Mouse (Mus musculus): Measurements from ENCODE around the gene Catsper2. TPM values are rescaled to one million over a fixed set of nuclear protein-coding genes. Genes with fewer than 3 reads are reported as not detected.

Catsper2 gene
- polyA plus RNA-seq (2015; fragmentation: Nextera tagmentation; extraction: Ambion mirVana): 2.0 and 2.5 TPM in 2 replicates

DNA sequence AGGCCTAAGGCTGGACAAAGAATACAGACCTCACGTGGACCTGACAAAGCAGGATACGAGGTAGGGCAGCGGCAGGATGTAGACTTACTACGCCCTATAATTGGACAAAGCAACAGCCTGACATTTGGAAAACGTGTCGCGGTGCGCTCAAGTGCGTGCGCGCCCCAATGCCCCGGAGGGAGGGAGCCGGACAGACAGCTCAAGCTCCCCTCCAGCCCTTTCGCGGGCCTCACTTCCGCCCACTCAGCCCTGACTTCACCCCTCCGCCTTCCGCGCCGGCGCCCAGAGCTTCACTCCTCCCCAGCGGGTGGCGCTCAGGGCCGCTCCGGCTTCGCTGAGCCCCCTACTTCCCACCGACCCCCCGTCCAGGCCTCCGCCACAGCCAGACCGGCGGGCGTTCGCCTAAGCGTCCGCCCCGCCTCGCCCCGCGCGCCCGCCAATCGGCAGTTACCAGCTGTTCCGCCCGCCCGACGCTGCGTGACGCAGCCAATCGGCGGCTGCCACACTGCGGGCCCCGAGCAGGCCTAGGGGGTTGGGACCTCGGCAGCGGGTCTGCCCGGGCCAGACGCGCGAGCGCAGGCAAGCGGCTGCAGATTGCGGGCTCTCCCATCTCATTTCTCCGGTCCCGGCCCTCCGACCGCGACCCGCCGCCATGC lies at the start of gene Catsper2, which contains the start of gene Pdia3:
Gene Catsper2, minus strand, starts transcription at position 406 of the 656 bp plus-strand sequence.
Gene Pdia3, plus strand, starts transcription at position 389 of the 656 bp plus-strand sequence.
- WGBS: under 1% methylated on average over 68 of the region's 68 CpGs
- H3K36me3 ChIP-seq: peaks cover 11% of the 10 kb centered on the region
- peaks cover 18% of the 10 kb centered on the region for H3K4me1 ChIP-seq (replicated peaks)
- peak; percentile 98 for ATAC-seq (replicated peaks; ENCODE audit: insufficient number of reproducible peaks, insufficient read depth, low FRiP score, low read depth)
- H3K27ac ChIP-seq: peak within 1 kb of the TSS; percentile 99
- H3K4me3 ChIP-seq: peak within 1 kb of the TSS; percentile 100
- H3K9me3 ChIP-seq (replicated peaks): no peaks in the 10 kb centered on the region
- no peaks in the 10 kb centered on the region for H3K27me3 ChIP-seq
- H3K9ac ChIP-seq: peak within 1 kb of the TSS; percentile 100
- peak within 1 kb of the TSS; percentile 72 for H3K4me2 ChIP-seq

- Histone ChIP-seq H3K36me3 (peaks cover 23% of the 10 kb centered on the region; the same call in 1 of the 2 replicates), H3K27me3 (no peaks in the 10 kb centered on the region), H3K4me1 (replicated peaks) (peaks cover 11% of the 10 kb centered on the region), H3K27ac (no peak overlapping the region), H3K9me3 (replicated peaks) (no peaks in the 10 kb centered on the region), H3K4me2 (no peak overlapping the region), H3K9ac (no peak overlapping the region), H3K4me3 (no peak overlapping the region)
- ATAC-seq (replicated peaks; ENCODE audit: insufficient number of reproducible peaks, insufficient read depth, low FRiP score, low read depth): no peak
- 62% methylated on average over 2 of the region's 2 CpGs for whole genome bisulfite sequencing
Measured at GRCm38 (mm10) chr2:121460071-121460470, 46.5 kb upstream of the Catsper2 start.

GRCm38 (mm10) chr2:121456692-121457642 lies 43.4 kb upstream of the Catsper2 start, which contains the start of gene Serinc4:
Serinc4 (minus strand) TSS chr2:121456781.
- peak within 1 kb of the TSS; percentile 72 for H3K4me3 ChIP-seq
- peak; percentile 88 for ATAC-seq (replicated peaks; ENCODE audit: insufficient number of reproducible peaks, insufficient read depth, low FRiP score, low read depth)
- H3K4me1 ChIP-seq (replicated peaks): peaks cover 31% of the 10 kb centered on the region
- H3K9ac ChIP-seq: peak within 1 kb of the TSS; percentile 70
- peak within 1 kb of the TSS; percentile 65 for H3K4me2 ChIP-seq
- H3K9me3 ChIP-seq (replicated peaks): no peaks in the 10 kb centered on the region
- H3K36me3 ChIP-seq: peaks cover 45% of the 10 kb centered on the region; the same call in 1 of the 2 replicates
- 3% methylated on average over 41 of the region's 41 CpGs for WGBS
- H3K27ac ChIP-seq: peak within 1 kb of the TSS; percentile 78
- no peaks in the 10 kb centered on the region for H3K27me3 ChIP-seq

- no peak for ATAC-seq (replicated peaks; ENCODE audit: insufficient number of reproducible peaks, insufficient read depth, low FRiP score, low read depth)
- Histone ChIP-seq H3K27ac (no peak overlapping the region), H3K9ac (no peak overlapping the region), H3K4me2 (no peak overlapping the region), H3K27me3 (no peaks in the 10 kb centered on the region), H3K36me3 (peaks cover 41% of the 10 kb centered on the region), H3K4me3 (no peak overlapping the region), H3K4me1 (replicated peaks) (peaks cover 39% of the 10 kb centered on the region), H3K9me3 (replicated peaks) (no peaks in the 10 kb centered on the region)
- WGBS: 69% methylated on average over 5 of the region's 5 CpGs
Measured at GRCm38 (mm10) chr2:121455534-121455933, 41.9 kb upstream of the Catsper2 start.

DNA sequence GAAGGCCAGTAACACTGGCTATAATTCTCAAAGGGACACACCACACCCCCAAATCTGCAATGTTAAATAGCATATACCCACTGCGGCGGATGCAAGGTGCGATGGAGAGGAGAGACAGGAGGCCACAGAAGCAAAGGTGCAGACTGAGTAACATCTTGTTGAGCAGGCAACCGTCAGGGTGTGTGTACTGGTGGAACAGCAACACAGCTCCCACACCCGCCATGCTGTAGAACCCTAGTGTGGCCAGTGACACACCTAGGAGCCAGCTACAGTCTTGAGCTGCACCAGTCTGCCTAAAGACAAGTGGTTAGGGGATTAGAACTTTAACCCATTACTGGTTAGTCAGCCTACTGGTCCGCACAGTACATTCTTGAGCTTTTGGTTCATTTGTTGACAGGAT lies 40.3 kb upstream of the Catsper2 start:
- Histone ChIP-seq H3K4me1 (replicated peaks) (peaks cover 44% of the 10 kb centered on the region), H3K4me2 (no peak overlapping the region), H3K36me3 (peaks cover 32% of the 10 kb centered on the region), H3K27ac (peak overlapping the region; percentile 73), H3K9ac (no peak overlapping the region), H3K4me3 (no peak overlapping the region), H3K27me3 (no peaks in the 10 kb centered on the region), H3K9me3 (replicated peaks) (no peaks in the 10 kb centered on the region)
- no peak for ATAC-seq (replicated peaks; ENCODE audit: insufficient number of reproducible peaks, insufficient read depth, low FRiP score, low read depth)
- WGBS: 80% methylated on average over 6 of the region's 6 CpGs

DNA sequence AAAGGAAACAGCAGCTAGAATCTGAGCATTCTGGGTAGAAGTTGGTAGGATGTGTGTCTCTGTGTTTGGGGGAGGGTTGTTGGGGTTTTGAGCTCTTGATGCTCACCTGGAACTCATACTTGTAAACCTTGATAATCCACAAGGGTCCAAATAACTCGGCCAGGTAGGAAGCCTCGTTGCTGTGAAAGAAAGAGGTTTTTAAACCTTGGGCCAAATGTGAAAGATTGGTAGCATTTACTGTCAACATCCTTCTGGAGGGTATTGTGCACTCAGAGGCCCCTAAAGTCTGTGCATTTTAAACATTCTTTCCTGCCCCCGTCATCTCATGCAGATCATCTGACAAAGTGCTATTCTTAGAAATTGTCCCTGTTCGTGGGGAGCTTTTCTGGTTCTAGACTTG lies 39.4 kb upstream of the Catsper2 start, which contains the start of gene Hypk:
Gene Hypk, plus strand, starts transcription at position 301 of the 400 bp plus-strand sequence.
- Histone ChIP-seq H3K36me3 (peaks cover 25% of the 10 kb centered on the region), H3K27ac (peak within 1 kb of the TSS; percentile 73), H3K9me3 (replicated peaks) (no peaks in the 10 kb centered on the region), H3K9ac (0 out of 2 replicates have a peak within 1 kb of the TSS, but pooled peaks have one; percentile 10), H3K4me2 (peak within 1 kb of the TSS; percentile 26), H3K27me3 (no peaks in the 10 kb centered on the region), H3K4me3 (no peak within 1 kb of the TSS), H3K4me1 (replicated peaks) (peaks cover 45% of the 10 kb centered on the region)
- WGBS: 39% methylated on average over 4 of the region's 4 CpGs
- ATAC-seq (replicated peaks; ENCODE audit: insufficient number of reproducible peaks, insufficient read depth, low FRiP score, low read depth): no peak

DNA sequence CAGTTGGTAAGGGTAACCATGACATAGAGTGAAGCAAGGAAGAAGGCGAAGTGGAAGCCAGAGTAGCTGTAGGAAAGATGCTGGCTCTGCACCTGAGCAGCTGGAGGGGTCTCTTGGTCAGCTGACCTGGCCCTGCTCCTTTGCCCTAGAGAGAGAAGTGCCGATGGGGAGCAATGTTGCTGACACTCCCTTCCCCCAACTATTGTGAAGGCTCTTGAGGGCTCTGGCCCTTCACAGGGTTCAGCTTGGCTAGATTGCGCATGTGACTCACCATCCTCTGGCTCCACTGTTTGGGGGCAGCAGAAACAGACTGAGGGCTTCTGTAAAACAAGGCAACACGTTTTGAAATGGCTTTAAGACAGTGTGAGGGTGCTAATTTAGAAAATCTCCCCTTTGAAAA lies 38.8 kb upstream of the Catsper2 start:
- ATAC-seq (replicated peaks; ENCODE audit: insufficient number of reproducible peaks, insufficient read depth, low FRiP score, low read depth): no peak
- no peaks in the 10 kb centered on the region for H3K9me3 ChIP-seq (replicated peaks)
- H3K36me3 ChIP-seq: peaks cover 25% of the 10 kb centered on the region
- H3K4me1 ChIP-seq (replicated peaks): peaks cover 43% of the 10 kb centered on the region
- peak overlapping the region; percentile 26; the same call in 1 of the 2 replicates for H3K4me2 ChIP-seq
- H3K9ac ChIP-seq: no peak overlapping the region
- 58% methylated on average over 4 of the region's 4 CpGs for WGBS
- no peak overlapping the region for H3K4me3 ChIP-seq
- H3K27ac ChIP-seq: peak overlapping the region; percentile 73
- H3K27me3 ChIP-seq: no peaks in the 10 kb centered on the region

GRCm38 (mm10) chr2:121450093-121450492 lies 36.5 kb upstream of the Catsper2 start:
- Histone ChIP-seq H3K4me3 (peak overlapping the region; percentile 99), H3K9me3 (replicated peaks) (no peaks in the 10 kb centered on the region), H3K4me1 (replicated peaks) (peaks cover 38% of the 10 kb centered on the region), H3K27me3 (no peaks in the 10 kb centered on the region), H3K4me2 (peak overlapping the region; percentile 79), H3K36me3 (peaks cover 25% of the 10 kb centered on the region), H3K9ac (peak overlapping the region; percentile 100), H3K27ac (peak overlapping the region; percentile 98)
- WGBS: 0% methylated on average over 7 of the region's 7 CpGs
- no peak for ATAC-seq (replicated peaks; ENCODE audit: insufficient number of reproducible peaks, insufficient read depth, low FRiP score, low read depth)

- Histone ChIP-seq H3K4me1 (replicated peaks) (peaks cover 38% of the 10 kb centered on the region), H3K36me3 (peaks cover 25% of the 10 kb centered on the region), H3K27me3 (no peaks in the 10 kb centered on the region), H3K9ac (peak overlapping the region; percentile 100), H3K27ac (peak overlapping the region; percentile 98), H3K9me3 (replicated peaks) (no peaks in the 10 kb centered on the region), H3K4me2 (peak overlapping the region; percentile 79), H3K4me3 (peak overlapping the region; percentile 99)
- under 1% methylated on average over 54 of the region's 54 CpGs for WGBS
- ATAC-seq (replicated peaks; ENCODE audit: insufficient number of reproducible peaks, insufficient read depth, low FRiP score, low read depth): peak; percentile 21
Measured at GRCm38 (mm10) chr2:121449545-121450011, 36.0 kb upstream of the Catsper2 start.

DNA sequence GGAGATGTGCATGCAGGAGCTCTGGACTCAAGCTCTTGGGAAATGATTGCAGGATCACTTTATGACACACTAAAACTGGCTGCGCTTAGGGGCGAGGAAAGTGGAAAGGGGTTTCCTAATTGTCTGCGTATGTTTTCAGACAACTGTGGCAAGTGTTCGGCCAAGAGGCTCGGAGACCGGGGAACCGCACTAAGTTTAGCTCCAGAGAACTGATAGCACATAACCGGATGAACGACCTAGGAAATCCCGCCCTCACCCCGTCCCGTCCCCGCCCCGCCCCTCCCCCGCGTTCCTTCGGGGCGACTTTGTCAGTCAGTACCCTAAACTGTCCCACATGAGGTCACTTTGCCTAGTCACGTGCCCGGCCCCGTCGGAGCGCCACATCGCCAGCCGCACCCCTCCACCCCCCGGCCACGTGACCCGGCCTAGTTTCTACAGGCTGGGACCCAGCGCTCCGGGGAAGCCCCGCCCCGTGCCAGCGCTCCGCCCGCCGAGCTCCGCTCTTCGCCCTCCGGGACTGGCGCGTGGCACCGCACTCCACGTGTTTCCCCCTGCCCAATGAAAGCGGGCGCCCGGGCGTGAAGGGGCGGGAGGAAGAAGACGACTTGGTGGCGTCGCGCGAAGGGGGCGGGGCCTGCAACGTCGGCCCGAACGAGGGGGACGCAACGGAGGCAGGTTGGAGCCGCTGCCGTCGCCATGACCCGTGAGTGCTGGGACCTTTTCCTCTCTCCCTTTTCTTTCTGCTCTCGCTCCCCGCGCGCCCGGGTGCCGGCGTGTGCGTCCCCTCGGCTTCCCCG lies 35.3 kb upstream of the Catsper2 start, which contains the start of gene Serf2:
Gene Serf2, plus strand, starts transcription at position 457 of the 797 bp plus-strand sequence.
- Histone ChIP-seq H3K4me1 (replicated peaks) (peaks cover 36% of the 10 kb centered on the region), H3K4me3 (peak within 1 kb of the TSS; percentile 99), H3K36me3 (peaks cover 20% of the 10 kb centered on the region), H3K9ac (peak within 1 kb of the TSS; percentile 100), H3K4me2 (peak within 1 kb of the TSS; percentile 82), H3K27ac (peak within 1 kb of the TSS; percentile 98), H3K27me3 (no peaks in the 10 kb centered on the region), H3K9me3 (replicated peaks) (no peaks in the 10 kb centered on the region)
- WGBS: under 1% methylated on average over 74 of the region's 74 CpGs
- ATAC-seq (replicated peaks; ENCODE audit: insufficient number of reproducible peaks, insufficient read depth, low FRiP score, low read depth): peak; percentile 97
